Mouse (Mus musculus) liver, adult 2 months (tissue): ENCODE measurements at regions not wholly inside any gene's neighbourhood (a gene's known extent, or its start where the extent isn't known, plus 50 kb on each side); places are given as distances from the start of the nearest gene placed in this dataset.

Experiments used
- DNase-seq: peaks from one replicate; pipeline ENCODE4 v3.0.0-alpha.2; 2011; ENCODE audit warnings: low read depth, low spot score; ENCODE audit errors: extremely low read depth
- H3K27ac ChIP-seq: fragments of 200-500 bp; replicated peaks from 2 replicates; pipeline ENCODE4 v1.5.1; 2012; ENCODE audit warnings: low read depth, mild to moderate bottlenecking, control low read depth, inconsistent platforms, low read length; ENCODE audit not compliant: insufficient read depth
- H3K27me3 ChIP-seq: fragments of 200-500 bp; 2 replicates; pipeline ENCODE4 v1.6.1; 2012; ENCODE audit warnings: mild to moderate bottlenecking, moderate library complexity, low read length, inconsistent platforms; ENCODE audit not compliant: control insufficient read depth, insufficient read depth
- H3K36me3 ChIP-seq: fragments of 200-500 bp; 2 replicates; pipeline ENCODE4 v1.6.1; 2012; ENCODE audit warnings: low read length, inconsistent platforms; ENCODE audit not compliant: control insufficient read depth, insufficient read depth
- H3K4me1 ChIP-seq: fragments of 200-500 bp; 2 replicates; pipeline ENCODE4 v1.6.1; 2011; ENCODE audit warnings: low read length; ENCODE audit not compliant: control insufficient read depth, insufficient read depth
- H3K4me3 ChIP-seq: fragments of 200-500 bp; 2 replicates; pipeline ENCODE4 v1.5.1; 2011; ENCODE audit warnings: low read depth, mild to moderate bottlenecking, control low read depth, low read length, moderate library complexity; ENCODE audit not compliant: insufficient read depth
- H3K79me2 ChIP-seq: fragments of 200-500 bp; 2 replicates; pipeline ENCODE4 v1.6.1; 2012; ENCODE audit warnings: inconsistent platforms, mild to moderate bottlenecking, low read length, moderate library complexity; ENCODE audit not compliant: control insufficient read depth, insufficient read depth
- H3K9ac ChIP-seq: fragments of 200-500 bp; 2 replicates; pipeline ENCODE4 v1.6.1; 2012; ENCODE audit warnings: low read depth, mild to moderate bottlenecking, control low read depth, inconsistent platforms, low read length
- CTCF ChIP-seq: fragments of 200-500 bp; IDR thresholded peaks from 2 replicates; pipeline ENCODE4 v1.5.1; 2011; ENCODE audit warnings: low read depth, low read length, control low read depth
- POLR2A ChIP-seq: fragments of 200-500 bp; IDR thresholded peaks from 2 replicates; pipeline ENCODE4 v1.6.1; 2011; ENCODE audit warnings: low read length, control low read depth; ENCODE audit not compliant: insufficient read depth; ENCODE audit errors: extremely low read depth
- WGBS: fragments of 180-500 bp; shearing (Covaris S2); methylation state at CpG from one replicate; pipeline ENCODE4 v1.1.7; 2018; 5-methylcytosine and 5-hydroxymethylcytosine counted together

DNA sequence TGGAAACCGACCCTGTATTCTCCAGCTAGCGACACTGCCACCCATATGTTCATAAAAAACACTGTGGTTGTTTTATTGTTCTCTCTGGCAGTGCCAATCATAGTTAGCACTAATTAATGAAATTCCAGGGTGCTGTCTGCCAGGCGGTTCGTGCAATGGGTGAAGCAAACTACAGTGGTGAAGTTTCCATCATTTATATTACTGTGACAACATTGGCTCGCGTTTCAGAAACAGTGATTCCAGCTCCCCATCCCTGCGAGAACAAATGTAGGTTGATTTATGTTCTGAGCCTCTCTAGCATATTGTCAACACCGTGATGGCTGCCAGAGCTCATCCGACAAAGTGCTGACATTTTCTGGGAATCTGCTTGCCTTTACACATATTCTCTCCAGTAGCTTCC lies 480.7 kb upstream of the Igfbp7 start:
- Histone ChIP-seq H3K79me2 (no peaks in the 10 kb centered on the region), H3K4me1 (no peaks in the 10 kb centered on the region), H3K36me3 (no peaks in the 10 kb centered on the region), H3K27ac (no peak overlapping the region), H3K4me3 (no peak overlapping the region), H3K9ac (no peak overlapping the region), H3K27me3 (no peaks in the 10 kb centered on the region)
- DNase-seq = no peak
- 85% methylated on average over 9 of the region's 9 CpGs for WGBS
- no peak for TF ChIP-seq CTCF
- TF ChIP-seq POLR2A = no peak

GRCm38 (mm10) chr5:77871403-77871802 lies 463.6 kb upstream of the Igfbp7 start:
- H3K79me2 ChIP-seq = no peaks in the 10 kb centered on the region
- no peak overlapping the region for H3K27ac ChIP-seq
- no peaks in the 10 kb centered on the region for H3K36me3 ChIP-seq
- H3K4me1 ChIP-seq = no peaks in the 10 kb centered on the region
- no peak overlapping the region for H3K9ac ChIP-seq
- DNase-seq = no peak
- no peak overlapping the region for H3K4me3 ChIP-seq
- no peak for TF ChIP-seq CTCF
- TF ChIP-seq POLR2A = no peak
- no peaks in the 10 kb centered on the region for H3K27me3 ChIP-seq
- WGBS = 58% methylated on average over 5 of the region's 5 CpGs

DNA sequence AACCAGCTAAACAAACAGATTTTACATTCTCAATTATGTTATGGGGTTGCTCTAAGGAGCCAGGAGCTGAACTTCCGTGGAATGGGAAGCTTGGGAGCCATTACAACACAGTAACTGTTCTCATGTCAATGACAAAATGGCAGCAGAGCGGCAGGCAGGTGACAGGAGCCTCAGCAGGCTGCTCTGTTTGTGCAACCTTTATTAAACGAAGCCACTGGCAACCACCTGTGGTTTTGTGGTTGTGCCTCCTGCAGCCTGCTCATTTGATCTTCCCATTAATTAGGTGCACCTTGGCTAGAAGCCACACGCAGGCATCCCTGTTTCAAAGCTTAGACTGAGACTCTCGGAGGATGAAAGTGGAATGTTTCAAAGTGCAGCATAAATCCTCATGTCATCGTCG lies 457.5 kb upstream of the Igfbp7 start:
- H3K27me3 ChIP-seq = no peaks in the 10 kb centered on the region

GRCm38 (mm10) chr5:77855191-77855590 lies 447.4 kb upstream of the Igfbp7 start:
- H3K79me2 ChIP-seq = no peaks in the 10 kb centered on the region
- TF ChIP-seq CTCF = no peak
- no peak for TF ChIP-seq POLR2A
- DNase-seq = no peak
- H3K9ac ChIP-seq = no peak overlapping the region
- no peak overlapping the region for H3K4me3 ChIP-seq
- no peaks in the 10 kb centered on the region for H3K36me3 ChIP-seq
- 74% methylated on average over 6 of the region's 6 CpGs for WGBS
- H3K27ac ChIP-seq = no peak overlapping the region
- no peaks in the 10 kb centered on the region for H3K4me1 ChIP-seq
- no peaks in the 10 kb centered on the region for H3K27me3 ChIP-seq

More for the DNA sequence above, 457.5 kb upstream of the Igfbp7 start:
- no peak for DNase-seq
- Histone ChIP-seq H3K79me2 (no peaks in the 10 kb centered on the region), H3K27ac (no peak overlapping the region), H3K36me3 (no peaks in the 10 kb centered on the region), H3K4me3 (no peak overlapping the region), H3K9ac (no peak overlapping the region), H3K4me1 (no peaks in the 10 kb centered on the region)
- TF ChIP-seq POLR2A (no peak), CTCF (no peak)
- 78% methylated on average over 7 of the region's 7 CpGs for WGBS

GRCm38 (mm10) chr5:77853999-77854784 lies 446.4 kb upstream of the Igfbp7 start:
- no peak overlapping the region for H3K9ac ChIP-seq
- H3K36me3 ChIP-seq = no peaks in the 10 kb centered on the region
- no peaks in the 10 kb centered on the region for H3K4me1 ChIP-seq
- TF ChIP-seq POLR2A = no peak
- no peak for TF ChIP-seq CTCF
- no peak overlapping the region for H3K27ac ChIP-seq
- no peaks in the 10 kb centered on the region for H3K79me2 ChIP-seq
- DNase-seq = no peak
- no peaks in the 10 kb centered on the region for H3K27me3 ChIP-seq
- H3K4me3 ChIP-seq = no peak overlapping the region
- WGBS = 83% methylated on average over 12 of the region's 12 CpGs

DNA sequence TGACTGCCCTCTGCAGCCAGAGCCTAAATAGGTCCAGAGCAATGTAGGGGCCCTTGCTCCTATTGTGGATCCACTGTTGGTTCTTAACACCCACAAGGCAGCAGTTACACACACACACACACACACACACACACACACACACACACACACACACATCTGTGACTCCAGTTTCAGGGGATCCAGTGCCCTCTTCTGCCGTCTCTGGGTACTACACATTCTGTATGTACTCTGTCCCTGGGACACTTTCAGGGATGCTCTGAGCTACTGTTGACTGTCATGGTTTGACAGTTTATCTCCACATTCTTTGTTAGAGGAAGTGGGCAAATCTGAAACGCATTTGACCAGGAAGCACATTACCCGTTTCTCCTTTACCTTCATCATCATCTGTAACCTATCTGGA lies 443.8 kb upstream of the Igfbp7 start:
- Histone ChIP-seq H3K27ac (no peak overlapping the region), H3K36me3 (no peaks in the 10 kb centered on the region), H3K79me2 (no peaks in the 10 kb centered on the region), H3K4me1 (no peaks in the 10 kb centered on the region), H3K4me3 (no peak overlapping the region), H3K27me3 (no peaks in the 10 kb centered on the region), H3K9ac (no peak overlapping the region)
- DNase-seq = no peak
- 83% methylated on average over 3 of the region's 3 CpGs for WGBS
- TF ChIP-seq CTCF (no peak), POLR2A (no peak)
